Mouse (Mus musculus): ENCODE results near the gene Prkce. TPM values are rescaled to one million over a fixed set of nuclear protein-coding genes. Genes with fewer than 3 reads are reported as not detected.
A peak's percentile ranks its signal among the peaks of the same experiment; 100 is the strongest.
"Not testable (repeated sequence)": the region's sequence is repeated elsewhere in the genome, so short reads cannot be mapped to it uniquely, and the experiment has no call there.

Prkce gene
- polyA plus RNA-seq, 1 experiment from 2014 or later: 12.2 TPM

- peak overlapping the region; percentile 86 to 87; a peak in 2 of 4 replicates for H3K27ac ChIP-seq (replicated peaks in 1 of 2; ENCODE audit: control insufficient read depth in 1 of 2, insufficient read depth in 1 of 2, low read depth in 2 of 2, low read length in 2 of 2)
Observed at GRCm38 (mm10) chr17:86466412-86466811, 298.8 kb downstream of the Prkce start.

GRCm38 (mm10) chr17:86466871-86467270 is 299.3 kb downstream of the Prkce start:
- Histone ChIP-seq H3K9me3 (ENCODE audit: control insufficient read depth, low read length) (no peaks in the 10 kb centered on the region), H3K4me3 (ENCODE audit: control insufficient read depth in 1 of 2, insufficient read depth in 1 of 2, low read depth in 1 of 2, low read length in 2 of 2) (no peak overlapping the region), H3K4me1 (ENCODE audit: control insufficient read depth in 2 of 2, insufficient read depth in 2 of 2, low read length in 2 of 2) (peaks cover 23 to 30% of the 10 kb centered on the region in 2 experiments), H3K9ac (ENCODE audit: low read length) (peak overlapping the region; percentile 28; the same call in 1 of the 2 replicates), H3K36me3 (ENCODE audit: control insufficient read depth, insufficient read depth, low read length) (no peaks in the 10 kb centered on the region), H3K4me2 (ENCODE audit: low read length) (peak overlapping the region; percentile 57), H3K27ac (replicated peaks in 1 of 2; ENCODE audit: control insufficient read depth in 1 of 2, insufficient read depth in 1 of 2, low read depth in 2 of 2, low read length in 2 of 2) (peak overlapping the region; percentile 86 to 87), H3K27me3 (ENCODE audit: control insufficient read depth, insufficient read depth, low read length) (no peaks in the 10 kb centered on the region)
- no peak for ATAC-seq (ENCODE audit: insufficient number of reproducible peaks, insufficient read depth, low FRiP score, low read depth)
- 13% methylated on average over 7 of the region's 7 CpGs for WGBS

More at GRCm38 (mm10) chr17:86466412-86466811, 298.8 kb downstream of the Prkce start:
- Histone ChIP-seq H3K4me1 (ENCODE audit: control insufficient read depth in 2 of 2, insufficient read depth in 2 of 2, low read length in 2 of 2) (peaks cover 23 to 30% of the 10 kb centered on the region in 2 experiments), H3K27me3 (ENCODE audit: control insufficient read depth, insufficient read depth, low read length) (no peaks in the 10 kb centered on the region), H3K9ac (ENCODE audit: low read length) (no peak overlapping the region), H3K9me3 (ENCODE audit: control insufficient read depth, low read length) (no peaks in the 10 kb centered on the region), H3K4me2 (ENCODE audit: low read length) (no peak overlapping the region), H3K4me3 (ENCODE audit: control insufficient read depth in 1 of 2, insufficient read depth in 1 of 2, low read depth in 1 of 2, low read length in 2 of 2) (no peak overlapping the region), H3K36me3 (ENCODE audit: control insufficient read depth, insufficient read depth, low read length) (no peaks in the 10 kb centered on the region)
- WGBS: 89% methylated on average over 7 of the region's 7 CpGs
- ATAC-seq (ENCODE audit: insufficient number of reproducible peaks, insufficient read depth, low FRiP score, low read depth): no peak

- peaks cover 23 to 30% of the 10 kb centered on the region in 2 experiments for H3K4me1 ChIP-seq (ENCODE audit: control insufficient read depth in 2 of 2, insufficient read depth in 2 of 2, low read length in 2 of 2)
- no peak overlapping the region for H3K4me3 ChIP-seq (ENCODE audit: control insufficient read depth in 1 of 2, insufficient read depth in 1 of 2, low read depth in 1 of 2, low read length in 2 of 2)
Observed at GRCm38 (mm10) chr17:86467291-86467898, 299.8 kb downstream of the Prkce start.

GRCm38 (mm10) chr17:86467967-86468366 is 300.4 kb downstream of the Prkce start:
- Histone ChIP-seq H3K36me3 (ENCODE audit: control insufficient read depth, insufficient read depth, low read length) (no peaks in the 10 kb centered on the region), H3K4me3 (ENCODE audit: control insufficient read depth in 1 of 2, insufficient read depth in 1 of 2, low read depth in 1 of 2, low read length in 2 of 2) (no peak overlapping the region), H3K27me3 (ENCODE audit: control insufficient read depth, insufficient read depth, low read length) (no peaks in the 10 kb centered on the region), H3K27ac (replicated peaks in 1 of 2; ENCODE audit: control insufficient read depth in 1 of 2, insufficient read depth in 1 of 2, low read depth in 2 of 2, low read length in 2 of 2) (peak overlapping the region; percentile 55 to 87), H3K4me2 (ENCODE audit: low read length) (peak overlapping the region; percentile 57), H3K4me1 (ENCODE audit: control insufficient read depth in 2 of 2, insufficient read depth in 2 of 2, low read length in 2 of 2) (peaks cover 23 to 30% of the 10 kb centered on the region in 2 experiments), H3K9me3 (ENCODE audit: control insufficient read depth, low read length) (no peaks in the 10 kb centered on the region), H3K9ac (ENCODE audit: low read length) (peak overlapping the region; percentile 64)
- no peak for ATAC-seq (ENCODE audit: insufficient number of reproducible peaks, insufficient read depth, low FRiP score, low read depth)
- WGBS: 44% methylated on average over 5 of the region's 5 CpGs

More at GRCm38 (mm10) chr17:86467291-86467898, 299.8 kb downstream of the Prkce start:
- Histone ChIP-seq H3K9ac (ENCODE audit: low read length) (peak overlapping the region; percentile 64), H3K36me3 (ENCODE audit: control insufficient read depth, insufficient read depth, low read length) (no peaks in the 10 kb centered on the region), H3K27me3 (ENCODE audit: control insufficient read depth, insufficient read depth, low read length) (no peaks in the 10 kb centered on the region), H3K4me2 (ENCODE audit: low read length) (peak overlapping the region; percentile 57), H3K9me3 (ENCODE audit: control insufficient read depth, low read length) (no peaks in the 10 kb centered on the region), H3K27ac (replicated peaks in 1 of 2; ENCODE audit: control insufficient read depth in 1 of 2, insufficient read depth in 1 of 2, low read depth in 2 of 2, low read length in 2 of 2) (peak overlapping the region; percentile 86 to 87)
- ATAC-seq (ENCODE audit: insufficient number of reproducible peaks, insufficient read depth, low FRiP score, low read depth): peak; percentile 73
- WGBS: 2% methylated on average over 10 of the region's 10 CpGs

GRCm38 (mm10) chr17:86470160-86470559 is 302.6 kb downstream of the Prkce start:
- Histone ChIP-seq H3K36me3 (ENCODE audit: control insufficient read depth, insufficient read depth, low read length) (no peaks in the 10 kb centered on the region), H3K27ac (replicated peaks in 1 of 2; ENCODE audit: control insufficient read depth in 1 of 2, insufficient read depth in 1 of 2, low read depth in 2 of 2, low read length in 2 of 2) (no peak overlapping the region), H3K9ac (ENCODE audit: low read length) (no peak overlapping the region), H3K4me3 (ENCODE audit: control insufficient read depth in 1 of 2, insufficient read depth in 1 of 2, low read depth in 1 of 2, low read length in 2 of 2) (no peak overlapping the region), H3K27me3 (ENCODE audit: control insufficient read depth, insufficient read depth, low read length) (no peaks in the 10 kb centered on the region), H3K9me3 (ENCODE audit: control insufficient read depth, low read length) (no peaks in the 10 kb centered on the region), H3K4me2 (ENCODE audit: low read length) (no peak overlapping the region), H3K4me1 (ENCODE audit: control insufficient read depth in 2 of 2, insufficient read depth in 2 of 2, low read length in 2 of 2) (peaks cover 23 to 30% of the 10 kb centered on the region in 2 experiments)
- 86% methylated on average over 5 of the region's 5 CpGs for WGBS
- ATAC-seq (ENCODE audit: insufficient number of reproducible peaks, insufficient read depth, low FRiP score, low read depth): no peak

- Histone ChIP-seq H3K36me3 (ENCODE audit: control insufficient read depth, insufficient read depth, low read length) (no peaks in the 10 kb centered on the region), H3K9me3 (ENCODE audit: control insufficient read depth, low read length) (no peaks in the 10 kb centered on the region), H3K9ac (ENCODE audit: low read length) (no peak overlapping the region), H3K27ac (replicated peaks in 1 of 2; ENCODE audit: control insufficient read depth in 1 of 2, insufficient read depth in 1 of 2, low read depth in 2 of 2, low read length in 2 of 2) (no peak overlapping the region), H3K27me3 (ENCODE audit: control insufficient read depth, insufficient read depth, low read length) (no peaks in the 10 kb centered on the region), H3K4me1 (ENCODE audit: control insufficient read depth in 2 of 2, insufficient read depth in 2 of 2, low read length in 2 of 2) (peaks cover 22 to 28% of the 10 kb centered on the region in 2 experiments), H3K4me3 (ENCODE audit: control insufficient read depth in 1 of 2, insufficient read depth in 1 of 2, low read depth in 1 of 2, low read length in 2 of 2) (no peak overlapping the region), H3K4me2 (ENCODE audit: low read length) (no peak overlapping the region)
- no peak for ATAC-seq (ENCODE audit: insufficient number of reproducible peaks, insufficient read depth, low FRiP score, low read depth)
- WGBS: 42% methylated on average over 5 of the region's 5 CpGs
Observed at GRCm38 (mm10) chr17:86471684-86472083, 304.1 kb downstream of the Prkce start.

- no peak for ATAC-seq (ENCODE audit: insufficient number of reproducible peaks, insufficient read depth, low FRiP score, low read depth)
- Histone ChIP-seq H3K27me3 (ENCODE audit: control insufficient read depth, insufficient read depth, low read length) (no peaks in the 10 kb centered on the region), H3K9ac (ENCODE audit: low read length) (no peak overlapping the region), H3K36me3 (ENCODE audit: control insufficient read depth, insufficient read depth, low read length) (no peaks in the 10 kb centered on the region), H3K4me3 (ENCODE audit: control insufficient read depth in 1 of 2, insufficient read depth in 1 of 2, low read depth in 1 of 2, low read length in 2 of 2) (no peak overlapping the region), H3K9me3 (ENCODE audit: control insufficient read depth, low read length) (no peaks in the 10 kb centered on the region), H3K4me2 (ENCODE audit: low read length) (no peak overlapping the region), H3K27ac (replicated peaks in 1 of 2; ENCODE audit: control insufficient read depth in 1 of 2, insufficient read depth in 1 of 2, low read depth in 2 of 2, low read length in 2 of 2) (no peak overlapping the region), H3K4me1 (ENCODE audit: control insufficient read depth in 2 of 2, insufficient read depth in 2 of 2, low read length in 2 of 2) (no peaks in the 10 kb centered on the region)
- 62% methylated on average over 10 of the region's 10 CpGs for WGBS
Observed at GRCm38 (mm10) chr17:86476674-86477073, 309.1 kb downstream of the Prkce start.

GRCm38 (mm10) chr17:86477401-86477800 is 309.8 kb downstream of the Prkce start:
- not testable (repeated sequence) for ATAC-seq (ENCODE audit: insufficient number of reproducible peaks, insufficient read depth, low FRiP score, low read depth); H3K4me1 ChIP-seq (ENCODE audit: control insufficient read depth in 2 of 2, insufficient read depth in 2 of 2, low read length in 2 of 2); H3K27ac ChIP-seq (replicated peaks in 1 of 2; ENCODE audit: control insufficient read depth in 1 of 2, insufficient read depth in 1 of 2, low read depth in 2 of 2, low read length in 2 of 2)

More at GRCm38 (mm10) chr17:86477401-86477800, 309.8 kb downstream of the Prkce start:
- H3K36me3 ChIP-seq (ENCODE audit: control insufficient read depth, insufficient read depth, low read length); H3K4me2 ChIP-seq (ENCODE audit: low read length); H3K9me3 ChIP-seq (ENCODE audit: control insufficient read depth, low read length); H3K4me3 ChIP-seq (ENCODE audit: control insufficient read depth in 1 of 2, insufficient read depth in 1 of 2, low read depth in 1 of 2, low read length in 2 of 2); H3K9ac ChIP-seq (ENCODE audit: low read length); H3K27me3 ChIP-seq (ENCODE audit: control insufficient read depth, insufficient read depth, low read length): not testable (repeated sequence)

Measured in heart, embryonic 14.5 days (tissue).